Mouse (Mus musculus): Measurements from ENCODE around the gene Sdad1.
A peak's percentile ranks its signal among the peaks of the same experiment; 100 is the strongest.
"Not testable (repeated sequence)": the region's sequence is repeated elsewhere in the genome, so short reads cannot be mapped to it uniquely, and the experiment has no call there.

Sdad1 gene

DNA sequence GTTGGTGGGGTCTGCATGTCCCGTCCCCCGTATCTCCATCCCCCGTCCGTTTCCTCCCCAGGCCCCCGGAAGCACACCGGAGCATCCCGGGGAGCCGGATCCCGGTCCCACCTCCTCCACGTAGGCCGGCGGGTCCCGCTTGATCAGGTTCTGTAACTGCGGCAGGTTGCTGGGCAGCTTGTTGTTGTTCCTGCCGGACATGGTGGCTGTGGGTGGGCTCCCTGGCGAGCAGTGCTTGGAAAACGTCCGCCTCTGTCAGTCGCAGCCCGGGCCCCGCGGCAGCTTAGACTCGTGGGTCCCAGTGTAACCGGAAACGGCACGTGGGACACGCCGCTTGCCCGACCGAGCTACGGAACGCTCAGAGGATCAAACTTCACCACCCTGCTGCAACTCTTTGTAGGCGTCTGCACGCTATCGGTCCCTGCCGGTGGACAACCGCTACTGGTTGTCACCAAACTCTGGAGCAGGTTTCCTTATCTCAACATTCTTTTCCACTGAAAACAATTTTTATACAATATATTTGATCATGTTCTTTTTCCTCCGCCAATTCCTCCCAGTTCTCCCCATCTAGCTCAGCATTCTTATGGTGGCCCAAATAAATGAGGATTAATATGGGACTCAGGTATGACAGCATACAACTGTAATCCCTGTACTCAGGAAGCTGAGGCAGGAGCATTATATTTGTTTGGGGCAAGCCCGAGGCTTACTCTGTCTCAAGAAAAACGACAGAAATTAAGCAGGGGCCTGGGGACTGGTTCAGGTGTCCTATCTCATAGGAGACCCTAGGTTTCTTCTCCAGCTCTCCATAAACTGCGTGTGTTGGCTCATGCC is at the start of gene Sdad1:
TSS of gene Sdad1 (minus strand) at position 799 of the 831 bp plus-strand sequence.
- DNase-seq (ENCODE audit: low spot score in 2 of 2) = peak; percentile 89 to 93

DNA sequence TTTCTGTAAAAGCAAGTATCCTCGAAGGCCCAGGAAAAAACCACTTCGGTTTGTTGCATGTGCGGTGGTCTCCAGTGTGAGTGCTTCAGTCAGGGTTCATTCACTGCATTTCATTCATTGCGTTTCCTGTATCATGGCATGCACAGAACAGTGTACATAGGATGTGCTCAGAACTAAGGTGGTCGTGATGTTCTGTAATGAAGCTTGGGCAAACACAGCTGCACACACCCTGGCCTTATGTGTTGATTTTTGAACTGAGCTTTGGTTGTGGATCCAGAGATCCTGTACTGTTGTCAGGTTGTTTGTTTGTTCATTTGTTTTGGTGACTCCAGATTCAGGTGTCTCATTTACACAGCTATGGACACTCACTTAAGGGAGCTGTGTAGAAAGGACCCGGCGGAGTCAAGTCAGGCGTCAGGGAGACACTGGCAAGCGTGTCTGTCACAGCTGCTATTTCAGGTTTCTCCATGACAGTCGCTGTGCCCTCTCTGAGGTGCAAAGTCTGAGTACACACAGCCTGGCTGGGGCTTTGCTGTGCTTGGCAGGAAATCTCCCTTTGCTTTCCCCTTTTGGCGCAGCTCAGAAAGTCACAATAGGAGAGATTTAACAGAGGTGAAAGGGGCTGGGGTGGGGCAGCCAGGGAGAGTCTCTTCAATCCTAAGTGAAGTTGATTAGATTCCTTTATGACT is 48.6 kb upstream of the Sdad1 start:
- DNase-seq (ENCODE audit: low spot score in 2 of 2) = no peak

DNA sequence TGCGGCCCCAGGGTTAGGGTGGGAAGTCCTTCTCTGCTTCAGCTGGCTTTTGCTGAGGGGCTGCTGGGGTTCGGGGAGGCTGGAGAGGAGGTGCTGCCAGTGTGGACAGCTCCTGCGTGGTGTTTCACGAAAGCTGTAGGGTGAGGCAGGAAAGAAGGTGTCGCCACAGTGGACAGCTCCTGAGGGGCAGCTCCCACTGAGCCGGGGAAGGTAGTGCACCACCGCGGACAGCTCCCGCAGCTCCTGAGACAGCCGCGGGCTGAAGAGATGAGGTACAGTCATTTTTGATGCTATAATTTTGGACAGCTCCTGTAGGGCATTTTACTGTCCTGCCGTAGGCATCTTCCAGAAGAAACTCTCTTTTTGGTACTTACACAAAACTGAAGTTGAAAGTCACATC is 47.8 kb upstream of the Sdad1 start:
- DNase-seq (ENCODE audit: low spot score in 2 of 2) = peak in 1 of 2 experiments; percentile 44

DNA sequence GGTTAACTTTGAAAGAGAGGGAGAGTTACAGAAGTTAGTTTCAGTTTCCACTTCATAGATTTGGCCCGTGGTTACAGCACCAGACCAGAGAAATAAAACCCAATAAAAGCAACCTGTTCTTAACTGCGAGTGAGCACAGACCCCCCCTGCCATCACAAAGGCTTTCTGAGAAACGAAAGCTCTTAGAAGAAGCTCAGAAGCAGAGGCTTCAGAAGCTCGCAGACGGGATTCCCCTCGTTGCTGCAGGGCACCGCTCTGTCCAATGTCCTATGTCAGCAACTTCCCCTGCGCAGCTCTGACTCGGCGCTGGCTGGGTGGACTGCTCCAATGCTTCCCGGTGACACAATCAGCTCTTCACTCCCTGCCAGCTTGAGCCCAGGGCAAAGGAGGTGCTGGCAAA is 43.2 kb upstream of the Sdad1 start:
- DNase-seq (ENCODE audit: low spot score in 2 of 2) = no peak

DNA sequence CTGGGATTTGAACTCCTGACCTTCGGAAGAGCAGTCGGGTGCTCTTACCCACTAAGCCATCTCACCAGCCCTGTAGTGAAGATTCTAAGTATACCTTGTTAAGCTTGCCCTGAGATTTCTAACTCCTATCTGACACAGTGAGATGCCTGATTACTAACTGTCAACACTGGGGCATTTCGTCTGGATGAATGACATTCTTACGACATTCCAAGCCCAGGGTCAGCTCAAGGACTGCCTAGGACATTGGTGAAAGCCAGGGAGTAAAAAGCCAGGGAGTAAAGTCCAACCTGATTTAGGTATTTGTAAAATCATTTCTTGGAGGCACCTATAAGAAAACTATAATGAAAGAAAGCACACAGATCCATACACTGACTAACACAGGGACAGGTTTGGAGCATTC is 42.4 kb upstream of the Sdad1 start:
- DNase-seq (ENCODE audit: low spot score in 2 of 2) = not testable (repeated sequence)

- no peak for DNase-seq (ENCODE audit: low spot score in 2 of 2)
These were observed 39.5 kb upstream of the Sdad1 start for GRCm38 (mm10) chr5:92349731-92350130.

- DNase-seq (ENCODE audit: low spot score in 2 of 2) = no peak
These were observed 38.6 kb upstream of the Sdad1 start, which contains the start of gene Cxcl10 for GRCm38 (mm10) chr5:92348794-92349413. Gene Cxcl10, minus strand, starts transcription at chr5:92348889.

DNA sequence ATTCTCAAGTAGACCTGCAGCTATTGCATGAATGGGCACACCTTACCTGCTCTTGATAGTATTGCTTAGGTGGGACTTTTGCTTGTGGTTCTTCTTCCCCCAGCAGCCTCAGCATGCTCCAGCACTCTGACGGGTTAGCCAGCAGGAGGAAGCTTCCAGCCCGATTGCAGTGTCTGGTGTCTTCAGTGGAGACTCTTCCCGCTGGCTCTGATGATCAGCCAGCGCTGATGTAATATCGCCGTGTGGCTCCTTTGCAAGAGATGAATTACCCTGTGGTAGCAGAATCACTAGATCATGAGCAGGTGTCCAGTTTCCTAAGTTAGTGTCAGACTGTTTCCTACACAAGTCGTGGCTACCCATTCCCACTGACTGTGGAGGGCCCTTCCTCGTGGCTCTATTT is 34.7 kb upstream of the Sdad1 start:
- no peak for DNase-seq (ENCODE audit: low spot score in 2 of 2)

GRCm38 (mm10) chr5:92340606-92341005 is 30.3 kb upstream of the Sdad1 start:
- DNase-seq (ENCODE audit: low spot score in 2 of 2) = no peak

GRCm38 (mm10) chr5:92336743-92337142 is 26.5 kb upstream of the Sdad1 start:
- no peak for DNase-seq (ENCODE audit: low spot score in 2 of 2)

GRCm38 (mm10) chr5:92332359-92332840 is 22.1 kb upstream of the Sdad1 start:
- no peak for DNase-seq (ENCODE audit: low spot score in 2 of 2)

DNA sequence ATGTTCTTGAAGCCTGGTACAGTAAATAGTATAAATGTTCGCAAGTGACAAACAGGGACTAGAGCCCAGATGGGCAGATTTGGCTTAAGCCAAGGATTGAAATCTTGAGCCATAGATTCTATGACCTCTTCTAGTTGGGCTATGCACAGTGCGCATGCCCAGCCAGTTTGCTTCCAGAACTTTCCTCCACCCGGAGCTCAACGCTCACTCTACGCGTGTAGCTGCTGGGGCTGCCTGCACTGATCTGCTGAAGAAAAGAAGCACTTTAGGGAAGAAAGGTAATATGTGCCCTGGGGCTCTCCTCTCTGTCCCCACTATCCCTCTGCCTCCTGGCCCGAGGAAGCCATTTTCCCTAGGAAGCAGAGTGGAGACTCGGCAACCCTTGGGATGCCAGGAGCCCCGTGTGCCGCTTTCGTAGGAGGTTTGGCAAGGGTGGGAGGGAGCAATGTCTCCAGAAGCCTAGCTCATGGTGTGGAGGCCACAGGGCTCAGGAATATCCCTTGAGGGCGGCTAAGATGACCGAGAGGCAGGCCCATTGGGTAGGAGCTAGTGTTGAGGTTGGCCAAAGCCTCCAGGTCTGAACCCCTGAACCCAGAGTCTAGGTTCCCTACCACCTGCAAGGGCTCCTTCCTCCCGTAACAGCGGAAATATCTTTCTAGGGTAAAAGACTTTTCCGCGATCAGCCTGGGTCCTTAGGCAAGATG is 21.5 kb upstream of the Sdad1 start, which contains the start of gene Art3:
TSS of gene Art3 (plus strand) at position 193 of the 704 bp plus-strand sequence.
- no peak for DNase-seq (ENCODE audit: low spot score in 2 of 2)

DNA sequence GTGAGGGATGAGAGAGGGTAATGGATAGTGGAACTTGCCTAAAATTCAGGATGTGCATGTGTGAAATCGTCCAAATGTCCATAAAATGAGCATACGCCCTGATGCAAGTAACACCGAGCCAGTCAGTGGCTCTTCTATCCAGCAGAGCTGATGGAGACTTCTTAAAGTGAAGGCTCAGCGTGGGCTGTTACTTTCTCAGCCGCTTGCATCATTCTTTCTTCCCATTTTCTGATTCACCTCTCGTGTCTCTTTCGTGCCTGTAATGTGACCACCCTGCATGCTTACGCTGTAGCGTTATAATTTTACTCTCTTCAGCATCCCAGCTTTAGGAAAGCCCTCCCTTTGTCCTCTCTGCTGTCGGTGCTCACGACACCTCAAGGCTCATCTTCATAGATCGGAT is 20.8 kb upstream of the Sdad1 start:
- DNase-seq (ENCODE audit: low spot score in 2 of 2) = no peak

GRCm38 (mm10) chr5:92327929-92328328 is 17.6 kb upstream of the Sdad1 start, which contains the start of gene Cxcl9:
Gene Cxcl9, minus strand, starts transcription at chr5:92328079.
- no peak for DNase-seq (ENCODE audit: low spot score in 2 of 2)

- no peak for DNase-seq (ENCODE audit: low spot score in 2 of 2)
These were observed 17.1 kb upstream of the Sdad1 start for GRCm38 (mm10) chr5:92327367-92327766.

DNA sequence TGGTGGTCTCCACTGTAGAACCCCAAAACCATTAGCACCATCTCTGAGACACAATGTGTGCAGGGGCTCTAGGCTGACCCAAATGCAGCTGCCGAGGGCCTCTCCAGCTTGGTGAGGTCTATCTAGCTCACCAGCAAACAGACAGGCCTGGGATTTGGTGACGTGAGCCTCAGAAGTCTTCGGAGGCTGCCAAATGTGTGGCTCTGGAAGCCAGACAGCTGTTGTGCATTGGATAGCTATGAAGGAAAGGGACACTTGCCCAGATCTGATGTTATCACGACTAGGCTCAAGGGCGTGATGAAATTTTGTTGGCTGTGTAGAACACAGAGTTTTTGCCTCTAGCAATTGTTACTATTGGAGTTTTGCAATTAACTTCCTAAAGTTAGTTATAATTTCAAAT is 13.0 kb upstream of the Sdad1 start:
- DNase-seq (ENCODE audit: low spot score in 2 of 2) = peak in 1 of 2 experiments; percentile 51

- DNase-seq (ENCODE audit: low spot score in 2 of 2) = no peak
These were observed 12.3 kb upstream of the Sdad1 start for GRCm38 (mm10) chr5:92322612-92323011.

DNA sequence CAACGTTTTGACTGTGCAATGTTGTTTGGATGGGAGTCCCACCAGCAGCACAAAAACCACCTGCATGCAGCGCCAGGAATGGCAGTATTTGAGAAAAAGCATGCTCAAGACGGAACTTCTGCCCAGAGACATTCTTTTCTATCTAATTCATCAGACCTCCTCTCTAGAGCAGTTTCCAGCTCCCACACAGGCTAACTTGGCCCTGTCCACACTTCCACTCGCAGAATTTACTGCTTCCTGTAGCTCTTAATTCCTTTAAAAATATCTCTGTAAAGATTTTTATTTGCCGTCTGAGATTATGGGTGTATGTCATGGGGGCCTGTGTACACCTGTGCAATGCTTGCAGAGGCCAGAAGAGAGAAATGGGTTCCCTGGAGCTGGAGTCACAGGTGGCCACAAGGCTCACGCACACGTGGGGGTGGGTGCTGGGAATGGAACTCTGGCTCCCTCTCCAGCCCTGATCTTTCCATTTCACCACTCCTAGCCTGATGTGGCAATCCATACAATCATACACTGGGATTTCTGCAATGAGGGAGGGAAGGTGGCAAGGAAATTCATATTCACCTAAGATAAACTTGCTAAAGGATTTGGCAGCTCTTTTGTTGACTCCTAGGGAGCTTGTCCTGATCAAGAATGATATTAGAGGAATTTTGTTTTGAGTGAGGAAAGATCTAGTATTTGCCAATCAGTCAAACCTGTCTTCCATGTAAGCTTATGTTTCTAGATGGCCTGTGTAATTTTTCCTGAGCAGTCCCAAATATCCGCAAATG is 11.5 kb upstream of the Sdad1 start:
- no peak for DNase-seq (ENCODE audit: low spot score in 2 of 2)

GRCm38 (mm10) chr5:92318596-92318995 is 8.3 kb upstream of the Sdad1 start:
- DNase-seq (ENCODE audit: low spot score in 2 of 2) = no peak

GRCm38 (mm10) chr5:92318119-92318518 is 7.8 kb upstream of the Sdad1 start:
- DNase-seq (ENCODE audit: low spot score in 2 of 2) = no peak

GRCm38 (mm10) chr5:92313776-92314175 is 3.5 kb upstream of the Sdad1 start:
- DNase-seq (ENCODE audit: low spot score in 2 of 2) = no peak

All from urinary bladder, postnatal 4 days (tissue).